Mouse (Mus musculus) stomach, embryonic 14.5 days (tissue): ENCODE data around the gene Mvb12b. TPM values are rescaled to one million over a fixed set of nuclear protein-coding genes. Genes with fewer than 3 reads are reported as not detected.

Experiments
- ATAC-seq: fragments of 200-750 bp; cut with Nextera tagmentation; 2 replicates; pipeline ENCODE4 v1.8.0; 2017; ENCODE audit warnings: low read depth, moderate TSS enrichment; ENCODE audit not compliant: insufficient number of reproducible peaks, insufficient read depth, low FRiP score
- H3K27ac ChIP-seq: fragments of 300-500 bp; sonication (generic); 2 replicates; pipeline ENCODE4 v1.5.1; 2014; ENCODE audit warnings: mild to moderate bottlenecking, low read length, moderate library complexity, mixed read lengths
- H3K27me3 ChIP-seq: fragments of 300-500 bp; sonication (generic); 2 replicates; pipeline ENCODE4 v1.6.1; 2014; ENCODE audit warnings: low read length, control low read depth, mixed read lengths; ENCODE audit not compliant: control insufficient read depth, insufficient read depth
- H3K36me3 ChIP-seq: fragments of 300-500 bp; sonication (generic); 2 replicates; pipeline ENCODE4 v1.6.1; 2014; ENCODE audit warnings: mild to moderate bottlenecking, control low read depth, low read length, moderate library complexity, mixed read lengths; ENCODE audit not compliant: control insufficient read depth, insufficient read depth
- H3K4me1 ChIP-seq: fragments of 300-500 bp; sonication (generic); 2 replicates; pipeline ENCODE4 v1.6.1; 2014; ENCODE audit warnings: low read length, control low read depth, mixed read lengths; ENCODE audit not compliant: control insufficient read depth, insufficient read depth
- H3K4me2 ChIP-seq: fragments of 300-500 bp; sonication (generic); replicated peaks from 2 replicates; pipeline ENCODE4 v1.6.1; 2014; ENCODE audit warnings: low read depth, low read length, control low read depth
- H3K4me3 ChIP-seq: fragments of 300-500 bp; sonication (generic); 2 replicates; pipeline ENCODE4 v1.5.1; 2014; ENCODE audit warnings: low read depth, low read length, control low read depth
- H3K9ac ChIP-seq: fragments of 300-500 bp; sonication (generic); replicated peaks from 2 replicates; pipeline ENCODE4 v1.6.1; 2014; ENCODE audit warnings: low read depth, mild to moderate bottlenecking, control low read depth, low read length, moderate library complexity, mixed read lengths
- H3K9me3 ChIP-seq: fragments of 300-500 bp; sonication (generic); 2 replicates; pipeline ENCODE4 v1.6.1; 2016; ENCODE audit warnings: low read depth, low read length, control low read depth; ENCODE audit not compliant: control insufficient read depth
- WGBS: fragments of 180-500 bp; shearing (Covaris S2); extraction: QIAGEN DNeasy Blood & Tissue Kit; methylation state at CpG from one replicate; pipeline ENCODE4 v1.1.7; 2014; 5-methylcytosine and 5-hydroxymethylcytosine counted together
- polyA plus RNA-seq: library from polyadenylated mRNA; unstranded; fragments of >200 nt; fragmentation: Nextera tagmentation; extraction: Ambion mirVana; gene quantifications from 2 replicates; pipeline ENCODE4 v1.2.1, GENCODE M21; 2014

The Mvb12b gene
- polyA plus RNA-seq, 1 experiment from 2014 or later = 20.7 TPM

DNA sequence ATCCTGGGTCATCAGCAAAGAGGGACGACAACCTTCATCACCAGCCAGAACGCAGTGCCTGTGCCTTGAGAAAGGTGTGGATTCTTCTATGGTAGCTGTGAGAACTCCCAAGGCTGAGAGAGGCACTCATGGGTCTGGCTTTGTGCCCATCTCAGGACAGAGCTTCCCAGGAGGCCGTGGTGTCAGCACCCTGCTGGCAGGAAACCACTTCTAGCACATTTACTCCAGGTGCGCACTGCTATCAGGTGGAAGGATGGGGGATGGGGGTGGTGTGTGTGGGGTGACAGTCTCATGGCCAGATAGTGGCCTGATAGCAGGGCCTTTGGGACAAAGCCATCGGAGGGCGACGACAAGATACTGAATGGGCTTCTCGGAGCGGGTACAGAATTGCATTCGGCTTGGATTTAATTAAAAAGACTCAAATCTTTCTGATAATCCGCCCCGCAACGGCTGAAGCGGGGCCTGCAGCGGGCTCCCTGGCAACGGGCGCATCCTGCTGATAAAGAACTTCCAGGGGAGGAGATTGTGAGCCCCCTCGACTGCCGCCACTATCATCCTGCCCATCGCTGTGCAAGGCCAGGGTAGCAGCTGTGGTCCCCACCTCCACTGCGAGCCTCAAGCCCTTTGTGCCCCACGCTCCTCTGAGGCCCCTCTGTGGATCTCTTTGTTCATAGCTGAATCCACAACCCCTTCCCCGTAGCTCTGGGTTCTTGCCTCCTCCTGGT, 198.4 kb downstream of the Mvb12b start:
- no peak for ATAC-seq
- no peaks in the 10 kb centered on the region for H3K36me3 ChIP-seq
- peaks cover 4% of the 10 kb centered on the region; the same call in 1 of the 2 replicates for H3K9me3 ChIP-seq
- H3K27me3 ChIP-seq = no peaks in the 10 kb centered on the region
- H3K4me1 ChIP-seq = no peaks in the 10 kb centered on the region
- no peak overlapping the region for H3K4me3 ChIP-seq
- WGBS = 58% methylated on average over 23 of the region's 23 CpGs
- no peak overlapping the region for H3K27ac ChIP-seq
- no peak overlapping the region for H3K4me2 ChIP-seq
- H3K9ac ChIP-seq = no peak overlapping the region

- H3K9ac ChIP-seq = no peak overlapping the region
- no peak overlapping the region for H3K4me2 ChIP-seq
- H3K36me3 ChIP-seq = no peaks in the 10 kb centered on the region
- no peak overlapping the region for H3K27ac ChIP-seq
- ATAC-seq = no peak
- 73% methylated on average over 4 of the region's 4 CpGs for WGBS
- no peak overlapping the region for H3K4me3 ChIP-seq
- H3K9me3 ChIP-seq = peaks cover 4% of the 10 kb centered on the region; the same call in 1 of the 2 replicates
- H3K27me3 ChIP-seq = no peaks in the 10 kb centered on the region
- no peaks in the 10 kb centered on the region for H3K4me1 ChIP-seq
Observed at GRCm38 (mm10) chr2:33683594-33683993, 204.2 kb downstream of the Mvb12b start.

GRCm38 (mm10) chr2:33683095-33683494, 204.7 kb downstream of the Mvb12b start:
- no peak for ATAC-seq

DNA sequence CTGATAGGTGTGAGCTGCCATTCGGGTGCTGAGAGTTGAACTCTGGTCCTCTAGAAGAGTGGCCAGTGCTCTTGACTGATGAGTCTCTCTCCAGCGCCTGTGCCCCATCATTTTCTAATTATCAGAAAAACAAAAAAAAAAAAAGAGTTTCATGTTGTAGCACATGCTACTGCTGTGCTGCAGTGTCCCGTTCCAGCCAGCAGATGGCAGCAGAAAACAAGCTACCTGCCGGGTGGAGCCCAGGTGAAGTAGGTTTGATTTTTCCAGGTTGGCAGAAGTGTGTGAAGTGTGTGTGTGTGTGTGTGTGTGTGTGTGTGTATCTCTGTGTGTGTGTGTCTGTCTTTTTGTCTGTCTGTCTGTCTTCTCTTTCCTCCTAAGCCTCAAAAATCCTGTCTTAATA, 205.5 kb downstream of the Mvb12b start:
- Histone ChIP-seq H3K9me3 (peaks cover under 1% of the 10 kb centered on the region; the same call in 1 of the 2 replicates), H3K27ac (no peak overlapping the region), H3K4me1 (no peaks in the 10 kb centered on the region), H3K4me3 (no peak overlapping the region), H3K4me2 (no peak overlapping the region), H3K27me3 (no peaks in the 10 kb centered on the region), H3K36me3 (no peaks in the 10 kb centered on the region), H3K9ac (no peak overlapping the region)
- WGBS = 10% methylated on average over 4 of the region's 4 CpGs
- no peak for ATAC-seq

More at GRCm38 (mm10) chr2:33683095-33683494, 204.7 kb downstream of the Mvb12b start:
- Histone ChIP-seq H3K9ac (no peak overlapping the region), H3K36me3 (no peaks in the 10 kb centered on the region), H3K9me3 (peaks cover 4% of the 10 kb centered on the region; the same call in 1 of the 2 replicates), H3K27ac (no peak overlapping the region), H3K4me2 (no peak overlapping the region), H3K4me1 (no peaks in the 10 kb centered on the region), H3K27me3 (no peaks in the 10 kb centered on the region), H3K4me3 (no peak overlapping the region)
- 24% methylated on average over 6 of the region's 6 CpGs for WGBS

Other genes with a start within 250 kb of the Mvb12b start
- not detected in 2 replicates for gene Lmx1b, start 247.4 kb downstream of the Mvb12b start, polyA plus RNA-seq